Comparison of ENCODE assay signal across 8 mouse cellular contexts in genomic region chr17:34030861-34031326, GRCm38 (mm10). TPM values are rescaled to one million over a fixed set of nuclear protein-coding genes. Genes with fewer than 3 reads are reported as not detected.
DNase-seq lines count a peak whose midpoint lies in the region; ATAC-seq lines count a peak whose summit lies in the region.

No protein-coding gene starts in this region.

- H3K4me2 ChIP-seq in intestine, embryonic 15.5 days (replicated peaks): peak overlapping the region; percentile 93
- H3K4me2 ChIP-seq in neural tube, embryonic 13.5 days: peak overlapping the region; percentile 100

- peak; percentile 81 for DNase-seq in heart, embryonic 10.5 days (ENCODE audit: low spot score)
- DNase-seq in heart, adult 8-10 months (ENCODE audit: low spot score): no peak
- DNase-seq in urinary bladder, adult 2 months (ENCODE audit: low spot score): peak; percentile 32
- no peak for DNase-seq in urinary bladder, postnatal 36 days (ENCODE audit: low spot score in 2 of 2)
- no peak for DNase-seq in layer of hippocampus, postnatal 14 days (ENCODE audit: low spot score in 2 of 2)

- no peaks in the 10 kb centered on the region for H3K27me3 ChIP-seq in heart, embryonic 10.5 days (ENCODE audit: insufficient read depth, poor library complexity, severe bottlenecking)
- no peaks in the 10 kb centered on the region for H3K27me3 ChIP-seq in intestine, embryonic 15.5 days (replicated peaks)
- no peaks in the 10 kb centered on the region for H3K27me3 ChIP-seq in neural tube, embryonic 13.5 days

- peak overlapping the region; percentile 82 for H3K9ac ChIP-seq in intestine, embryonic 15.5 days
- peak overlapping the region; percentile 96 for H3K9ac ChIP-seq in neural tube, embryonic 13.5 days

- 4% methylated on average over 20 of the region's 20 CpGs for WGBS in heart, embryonic 10.5 days
- 2% methylated on average over 20 of the region's 20 CpGs for WGBS in intestine, embryonic 15.5 days
- 5% methylated on average over 20 of the region's 20 CpGs for WGBS in neural tube, embryonic 13.5 days

- no peaks in the 10 kb centered on the region for H3K9me3 ChIP-seq in heart, embryonic 10.5 days
- H3K9me3 ChIP-seq in intestine, embryonic 15.5 days: no peaks in the 10 kb centered on the region
- H3K9me3 ChIP-seq in neural tube, embryonic 13.5 days: no peaks in the 10 kb centered on the region

- H3K4me3 ChIP-seq in heart, embryonic 10.5 days: peak overlapping the region; percentile 80
- H3K4me3 ChIP-seq in intestine, embryonic 15.5 days (replicated peaks): peak overlapping the region; percentile 96
- peak overlapping the region; percentile 87 for H3K4me3 ChIP-seq in neural tube, embryonic 13.5 days

- peaks cover 46% of the 10 kb centered on the region for H3K36me3 ChIP-seq in heart, embryonic 10.5 days
- 0 out of 2 replicates have a peak, but pooled peaks cover 11% of the 10 kb centered on the region for H3K36me3 ChIP-seq in intestine, embryonic 15.5 days
- peaks cover 45% of the 10 kb centered on the region for H3K36me3 ChIP-seq in neural tube, embryonic 13.5 days

- peak overlapping the region; percentile 98 for H3K27ac ChIP-seq in heart, embryonic 10.5 days
- peak overlapping the region; percentile 97 for H3K27ac ChIP-seq in intestine, embryonic 15.5 days
- H3K27ac ChIP-seq in neural tube, embryonic 13.5 days (replicated peaks): peak overlapping the region; percentile 98

- peaks cover 68% of the 10 kb centered on the region for H3K4me1 ChIP-seq in heart, embryonic 10.5 days
- peaks cover 57% of the 10 kb centered on the region for H3K4me1 ChIP-seq in intestine, embryonic 15.5 days (replicated peaks)
- peaks cover 72% of the 10 kb centered on the region for H3K4me1 ChIP-seq in neural tube, embryonic 13.5 days (replicated peaks)

- ATAC-seq in intestine, embryonic 15.5 days: no peak; the same call in 1 of the 2 replicates
- no peak; the same call in 1 of the 2 replicates for ATAC-seq in neural tube, embryonic 13.5 days (ENCODE audit: low read depth)
- ATAC-seq in monocyte, adult 5-6 weeks (replicated peaks; ENCODE audit: insufficient number of reproducible peaks, low FRiP score, low TSS enrichment, poor library complexity, severe bottlenecking): no peak

RNA-seq across cellular contexts. Expression of gene Slc39a7, which starts 0.6 kb away (rescaled TPM):
- 160 and 180 TPM in 2 replicates for polyA plus RNA-seq in heart, embryonic 10.5 days (2016; fragmentation: Nextera tagmentation; extraction: Ambion mirVana)
- total RNA-seq in heart, adult 8-10 months (2022): 10 to 100 TPM; 64.1 to 79.1 (median 73.2) TPM
- 106 and 110 TPM in 2 replicates for polyA plus RNA-seq in urinary bladder, adult 2 months (2012; rRNA removed)
- polyA plus RNA-seq in intestine, embryonic 15.5 days (2015; fragmentation: Nextera tagmentation; extraction: Ambion mirVana): 151 and 172 TPM in 2 replicates
- polyA plus RNA-seq in neural tube, embryonic 13.5 days (2015; fragmentation: Nextera tagmentation; extraction: Ambion mirVana): 158 and 161 TPM in 2 replicates
- total RNA-seq in layer of hippocampus, postnatal 14 days (2021): 10 to 100 TPM; 91.2 to 97.5 TPM
- 105 to 116 TPM (median 115 TPM) in 3 replicates for total RNA-seq in monocyte, adult 5-6 weeks (2017)

RNA-seq across cellular contexts. Expression of gene Rxrb, which starts 0.7 kb away (rescaled TPM):
- polyA plus RNA-seq in heart, embryonic 10.5 days (2016; fragmentation: Nextera tagmentation; extraction: Ambion mirVana): 31.4 and 40.6 TPM in 2 replicates
- 10 to 100 TPM; 33.4 to 46.3 (median 42.3) TPM for total RNA-seq in heart, adult 8-10 months (2022)
- 47.7 and 53.1 TPM in 2 replicates for polyA plus RNA-seq in urinary bladder, adult 2 months (2012; rRNA removed)
- 41.8 and 45.0 TPM in 2 replicates for polyA plus RNA-seq in intestine, embryonic 15.5 days (2015; fragmentation: Nextera tagmentation; extraction: Ambion mirVana)
- polyA plus RNA-seq in neural tube, embryonic 13.5 days (2015; fragmentation: Nextera tagmentation; extraction: Ambion mirVana): 57.4 and 57.5 TPM in 2 replicates
- 10 to 100 TPM; 70.9 to 72.1 TPM for total RNA-seq in layer of hippocampus, postnatal 14 days (2021)
- total RNA-seq in monocyte, adult 5-6 weeks (2017): 34.6 to 41.0 TPM (median 40.7 TPM) in 3 replicates

RNA-seq across cellular contexts. Expression of gene H2-Ke6, which starts 3.0 kb away (rescaled TPM):
- 32.4 and 36.4 TPM in 2 replicates for polyA plus RNA-seq in heart, embryonic 10.5 days (2016; fragmentation: Nextera tagmentation; extraction: Ambion mirVana)
- 100 to 1,000 TPM; 134 to 149 (median 137) TPM for total RNA-seq in heart, adult 8-10 months (2022)
- 86.6 and 112 TPM in 2 replicates for polyA plus RNA-seq in urinary bladder, adult 2 months (2012; rRNA removed)
- 51.5 and 60.9 TPM in 2 replicates for polyA plus RNA-seq in intestine, embryonic 15.5 days (2015; fragmentation: Nextera tagmentation; extraction: Ambion mirVana)
- polyA plus RNA-seq in neural tube, embryonic 13.5 days (2015; fragmentation: Nextera tagmentation; extraction: Ambion mirVana): 61.7 and 65.0 TPM in 2 replicates
- 10 to 100 TPM; 48.0 to 48.7 TPM for total RNA-seq in layer of hippocampus, postnatal 14 days (2021)
- total RNA-seq in monocyte, adult 5-6 weeks (2017): 77.7 to 117 TPM (median 111 TPM) in 3 replicates

RNA-seq across cellular contexts. Expression of gene Ring1, which starts 6.4 kb away (rescaled TPM):
- 14.4 and 15.8 TPM in 2 replicates for polyA plus RNA-seq in heart, embryonic 10.5 days (2016; fragmentation: Nextera tagmentation; extraction: Ambion mirVana)
- 10 to 100 TPM; 11.9 to 18.1 (median 14.1) TPM for total RNA-seq in heart, adult 8-10 months (2022)
- polyA plus RNA-seq in urinary bladder, adult 2 months (2012; rRNA removed): 46.1 and 76.8 TPM in 2 replicates
- polyA plus RNA-seq in intestine, embryonic 15.5 days (2015; fragmentation: Nextera tagmentation; extraction: Ambion mirVana): 16.8 and 18.2 TPM in 2 replicates
- 19.3 and 22.4 TPM in 2 replicates for polyA plus RNA-seq in neural tube, embryonic 13.5 days (2015; fragmentation: Nextera tagmentation; extraction: Ambion mirVana)
- 10 to 100 TPM; 32.5 to 37.8 TPM for total RNA-seq in layer of hippocampus, postnatal 14 days (2021)
- total RNA-seq in monocyte, adult 5-6 weeks (2017): 10.9 to 15.5 TPM (median 15.1 TPM) in 3 replicates

RNA-seq across cellular contexts. Expression of gene Col11a2, which starts 8.3 kb away (rescaled TPM):
- 0.38 and 1.0 TPM in 2 replicates for polyA plus RNA-seq in heart, embryonic 10.5 days (2016; fragmentation: Nextera tagmentation; extraction: Ambion mirVana)
- total RNA-seq in heart, adult 8-10 months (2022): 1 to 10 TPM in 3 of 4 experiments, under 1 TPM in 1; 0.87 to 1.3 (median 1.2) TPM
- polyA plus RNA-seq in urinary bladder, adult 2 months (2012; rRNA removed): 0.99 and 1.8 TPM in 2 replicates
- 0.90 and 1.0 TPM in 2 replicates for polyA plus RNA-seq in intestine, embryonic 15.5 days (2015; fragmentation: Nextera tagmentation; extraction: Ambion mirVana)
- polyA plus RNA-seq in neural tube, embryonic 13.5 days (2015; fragmentation: Nextera tagmentation; extraction: Ambion mirVana): 4.5 and 4.7 TPM in 2 replicates
- total RNA-seq in layer of hippocampus, postnatal 14 days (2021): 10 to 100 TPM; 26.8 to 27.4 TPM
- 1.5 to 11.2 TPM (median 4.7 TPM) in 3 replicates for total RNA-seq in monocyte, adult 5-6 weeks (2017)

Comparison
In these comparisons a context has a peak if more than half of its experiments do, and no peak if none do; other contexts are left out.
1. DNase-seq: peak in heart, embryonic 10.5 days (single experiment) and urinary bladder, adult 2 months (single experiment); none in heart, adult 8-10 months (single experiment), urinary bladder, postnatal 36 days (0 of 2) and layer of hippocampus, postnatal 14 days (0 of 2).
2. Peak in every context shown above with its lines, with median percentiles within 50 percentile points of each other: H3K27ac ChIP-seq and H3K4me3 ChIP-seq.